Mouse (Mus musculus) stomach, embryonic 14.5 days (tissue): ENCODE measurements around the gene Snrnp35. TPM values are rescaled to one million over a fixed set of nuclear protein-coding genes. Genes with fewer than 3 reads are reported as not detected.

Source experiments
- ATAC-seq: fragments of 200-750 bp; cut with Nextera tagmentation; 2 replicates; pipeline ENCODE4 v1.8.0; 2017; ENCODE audit warnings: low read depth, moderate TSS enrichment; ENCODE audit not compliant: insufficient number of reproducible peaks, insufficient read depth, low FRiP score
- H3K27ac ChIP-seq: fragments of 300-500 bp; sonication (generic); 2 replicates; pipeline ENCODE4 v1.5.1; 2014; ENCODE audit warnings: mild to moderate bottlenecking, low read length, moderate library complexity, mixed read lengths
- H3K27me3 ChIP-seq: fragments of 300-500 bp; sonication (generic); 2 replicates; pipeline ENCODE4 v1.6.1; 2014; ENCODE audit warnings: low read length, control low read depth, mixed read lengths; ENCODE audit not compliant: control insufficient read depth, insufficient read depth
- H3K36me3 ChIP-seq: fragments of 300-500 bp; sonication (generic); 2 replicates; pipeline ENCODE4 v1.6.1; 2014; ENCODE audit warnings: mild to moderate bottlenecking, control low read depth, low read length, moderate library complexity, mixed read lengths; ENCODE audit not compliant: control insufficient read depth, insufficient read depth
- H3K4me1 ChIP-seq: fragments of 300-500 bp; sonication (generic); 2 replicates; pipeline ENCODE4 v1.6.1; 2014; ENCODE audit warnings: low read length, control low read depth, mixed read lengths; ENCODE audit not compliant: control insufficient read depth, insufficient read depth
- H3K4me2 ChIP-seq: fragments of 300-500 bp; sonication (generic); replicated peaks from 2 replicates; pipeline ENCODE4 v1.6.1; 2014; ENCODE audit warnings: low read depth, low read length, control low read depth
- H3K4me3 ChIP-seq: fragments of 300-500 bp; sonication (generic); 2 replicates; pipeline ENCODE4 v1.5.1; 2014; ENCODE audit warnings: low read depth, low read length, control low read depth
- H3K9ac ChIP-seq: fragments of 300-500 bp; sonication (generic); replicated peaks from 2 replicates; pipeline ENCODE4 v1.6.1; 2014; ENCODE audit warnings: low read depth, mild to moderate bottlenecking, control low read depth, low read length, moderate library complexity, mixed read lengths
- H3K9me3 ChIP-seq: fragments of 300-500 bp; sonication (generic); 2 replicates; pipeline ENCODE4 v1.6.1; 2016; ENCODE audit warnings: low read depth, low read length, control low read depth; ENCODE audit not compliant: control insufficient read depth
- WGBS: fragments of 180-500 bp; shearing (Covaris S2); extraction: QIAGEN DNeasy Blood & Tissue Kit; methylation state at CpG from one replicate; pipeline ENCODE4 v1.1.7; 2014; 5-methylcytosine and 5-hydroxymethylcytosine counted together
- polyA plus RNA-seq: library from polyadenylated mRNA; unstranded; fragments of >200 nt; fragmentation: Nextera tagmentation; extraction: Ambion mirVana; gene quantifications from 2 replicates; pipeline ENCODE4 v1.2.1, GENCODE M21; 2014

The Snrnp35 gene
- polyA plus RNA-seq, 1 experiment from 2014 or later, result 11.5 TPM

DNA sequence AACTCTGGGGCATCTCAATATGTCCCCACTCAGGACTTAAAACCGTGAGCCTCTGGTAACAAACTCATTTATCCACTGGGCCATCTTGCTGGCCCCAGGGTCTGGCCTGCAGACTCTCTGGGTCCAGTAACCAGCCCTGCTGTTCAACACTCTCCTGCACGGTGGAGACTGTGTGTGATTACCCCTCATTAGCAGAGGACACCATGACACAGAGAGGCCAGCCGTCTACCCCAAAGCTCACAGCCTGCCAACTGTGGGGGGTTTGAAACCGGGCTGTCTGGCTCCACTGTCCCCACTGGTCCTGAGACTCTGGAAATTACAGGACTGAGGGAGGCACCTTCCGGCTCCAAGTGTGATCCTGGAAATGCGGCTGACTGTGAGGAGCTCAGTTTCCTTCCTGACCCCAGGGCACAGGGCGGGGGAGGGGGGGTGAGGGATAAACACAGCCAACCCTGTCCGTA, 46.3 kb downstream of the Snrnp35 start:
- no peaks in the 10 kb centered on the region for H3K36me3 ChIP-seq
- 15% methylated on average over 8 of the region's 8 CpGs for WGBS
- no peak for ATAC-seq
- peak overlapping the region; percentile 36; the same call in 1 of the 2 replicates for H3K27ac ChIP-seq
- H3K4me1 ChIP-seq, result peaks cover 26% of the 10 kb centered on the region
- no peaks in the 10 kb centered on the region for H3K27me3 ChIP-seq
- peak overlapping the region; percentile 69 for H3K4me3 ChIP-seq
- H3K9ac ChIP-seq, result 0 out of 2 replicates have a peak overlapping the region, but pooled peaks have one; percentile 28
- H3K4me2 ChIP-seq, result peak overlapping the region; percentile 80
- no peaks in the 10 kb centered on the region for H3K9me3 ChIP-seq

DNA sequence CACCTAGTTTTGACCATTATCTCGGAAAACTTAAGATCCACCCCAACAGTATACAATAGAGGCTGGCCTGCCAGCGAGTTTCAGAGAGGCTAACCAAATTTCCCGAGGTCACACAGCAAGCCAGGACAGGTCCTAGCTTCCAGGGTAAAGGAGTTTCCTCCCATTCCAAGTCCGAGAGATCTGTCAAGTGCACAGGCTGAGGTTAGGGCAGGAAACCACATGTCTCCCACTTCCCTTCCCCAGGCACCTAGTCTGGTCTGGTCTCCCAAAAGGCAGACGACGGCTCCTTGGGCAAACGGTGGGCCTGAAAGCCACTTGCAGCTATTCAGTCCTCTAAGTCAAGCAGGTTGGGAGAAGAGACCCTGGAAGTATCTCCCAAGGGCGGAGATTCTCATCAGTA, 46.8 kb downstream of the Snrnp35 start:
- ATAC-seq, result no peak
- Histone ChIP-seq H3K27me3 (no peaks in the 10 kb centered on the region), H3K4me3 (peak overlapping the region; percentile 69), H3K36me3 (no peaks in the 10 kb centered on the region), H3K4me1 (peaks cover 26% of the 10 kb centered on the region), H3K27ac (peak overlapping the region; percentile 36; the same call in 1 of the 2 replicates), H3K9ac (no peak overlapping the region), H3K4me2 (peak overlapping the region; percentile 80), H3K9me3 (no peaks in the 10 kb centered on the region)
- 42% methylated on average over 8 of the region's 8 CpGs for WGBS

DNA sequence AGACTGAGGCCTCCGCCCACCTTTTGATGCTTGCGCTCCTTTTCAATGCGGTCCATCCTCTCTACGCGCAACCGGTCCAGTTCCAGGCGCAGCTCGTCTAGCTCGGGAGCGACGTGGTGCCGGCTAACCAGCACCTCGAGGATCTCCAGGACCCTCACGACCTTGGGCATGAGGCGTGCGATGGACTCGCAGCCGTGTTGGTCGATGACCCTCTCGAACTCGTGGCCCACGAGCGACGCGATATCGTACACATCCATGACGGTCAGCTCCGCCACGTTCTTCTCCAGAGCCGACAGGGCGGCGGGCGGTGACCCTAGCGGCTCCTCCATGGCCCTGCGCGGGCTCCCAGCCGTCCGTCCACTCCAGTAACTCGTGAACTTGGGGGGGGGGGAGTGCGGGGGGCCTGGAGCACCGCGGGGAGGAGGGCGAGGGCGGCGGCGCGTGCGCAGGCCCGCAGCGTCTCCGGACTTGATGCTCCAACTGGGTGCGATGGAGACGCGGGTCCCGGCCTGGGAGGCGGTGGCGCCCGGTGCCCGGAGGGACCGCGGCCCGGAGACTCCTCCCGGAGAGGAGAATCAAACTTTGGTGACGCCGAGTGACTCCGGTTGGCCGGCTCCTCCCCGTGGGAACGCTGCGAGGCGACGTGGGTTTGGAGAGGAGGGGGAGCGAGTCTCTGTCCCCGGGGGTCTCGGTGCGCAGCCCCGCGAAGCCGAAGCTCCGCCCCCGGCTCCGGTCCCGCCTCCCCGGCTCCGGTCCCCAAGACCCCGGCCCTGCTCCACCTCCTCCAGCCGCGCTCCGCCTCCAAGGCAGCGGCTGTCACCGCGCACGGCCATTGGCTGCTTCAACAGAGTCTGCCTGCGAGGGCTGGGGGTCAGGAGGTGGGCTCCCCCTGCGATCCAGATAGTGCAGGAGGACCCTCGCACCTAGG, 48.0 kb downstream of the Snrnp35 start, which contains the start of gene Rilpl1:
Rilpl1 (minus strand) TSS at position 737 of the 928 bp plus-strand sequence.
- no peaks in the 10 kb centered on the region for H3K36me3 ChIP-seq
- under 1% methylated on average over 94 of the region's 96 CpGs for WGBS
- ATAC-seq, result peak; percentile 89
- H3K4me2 ChIP-seq, result peak within 1 kb of the TSS; percentile 80
- H3K27ac ChIP-seq, result peak within 1 kb of the TSS; percentile 69
- no peaks in the 10 kb centered on the region for H3K27me3 ChIP-seq
- H3K4me1 ChIP-seq, result peaks cover 26% of the 10 kb centered on the region
- H3K4me3 ChIP-seq, result peak within 1 kb of the TSS; percentile 69
- peak within 1 kb of the TSS; percentile 37 for H3K9ac ChIP-seq
- no peaks in the 10 kb centered on the region for H3K9me3 ChIP-seq

DNA sequence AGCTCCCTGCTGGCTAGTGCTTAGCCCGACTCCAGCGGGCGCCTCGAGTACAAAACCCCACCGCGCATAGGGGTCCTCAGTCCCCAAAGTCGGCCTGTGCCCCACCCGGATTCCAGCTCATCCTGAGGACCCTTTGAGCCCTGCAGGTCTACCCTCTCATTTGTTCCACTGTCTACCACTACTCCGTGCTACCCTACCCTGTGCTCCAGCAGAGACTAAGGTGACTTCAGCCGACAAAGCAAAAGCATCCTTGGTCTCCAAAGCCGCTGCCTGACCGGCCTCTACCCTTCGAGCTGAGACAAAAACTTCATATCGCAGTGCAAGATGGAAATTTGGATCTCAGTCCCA, 48.6 kb downstream of the Snrnp35 start:
- H3K9me3 ChIP-seq, result no peaks in the 10 kb centered on the region
- no peaks in the 10 kb centered on the region for H3K27me3 ChIP-seq
- H3K4me3 ChIP-seq, result peak overlapping the region; percentile 69
- peaks cover 27% of the 10 kb centered on the region for H3K4me1 ChIP-seq
- 7% methylated on average over 14 of the region's 14 CpGs for WGBS
- no peaks in the 10 kb centered on the region for H3K36me3 ChIP-seq
- H3K4me2 ChIP-seq, result peak overlapping the region; percentile 80
- H3K27ac ChIP-seq, result peak overlapping the region; percentile 69; the same call in 1 of the 2 replicates
- H3K9ac ChIP-seq, result peak overlapping the region; percentile 37
- no peak; the same call in 1 of the 2 replicates for ATAC-seq

DNA sequence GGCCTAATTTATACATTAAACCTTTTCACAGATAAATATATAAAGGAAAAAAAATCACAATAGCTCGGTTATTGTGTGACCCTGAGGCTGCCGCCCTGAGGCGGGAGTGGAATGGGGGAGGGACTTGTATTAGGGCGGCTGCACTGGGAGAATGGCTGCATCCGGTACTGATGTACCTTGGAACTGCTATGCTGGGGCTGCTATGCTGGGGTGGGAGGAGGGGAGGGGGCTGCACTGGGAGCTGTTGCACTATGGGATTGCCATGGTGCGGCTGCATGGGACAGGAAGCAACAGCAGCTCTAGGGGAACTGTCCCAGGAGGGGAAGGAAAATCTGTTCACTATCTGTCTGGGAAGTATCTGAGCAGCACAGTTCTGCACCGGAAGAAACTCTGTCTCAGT, 49.5 kb downstream of the Snrnp35 start:
- Histone ChIP-seq H3K4me3 (no peak overlapping the region), H3K27ac (peak overlapping the region; percentile 58; the same call in 1 of the 2 replicates), H3K4me2 (0 out of 2 replicates have a peak overlapping the region, but pooled peaks have one; percentile 1), H3K9me3 (no peaks in the 10 kb centered on the region), H3K9ac (no peak overlapping the region; the same call in 1 of the 2 replicates), H3K27me3 (no peaks in the 10 kb centered on the region), H3K4me1 (peaks cover 30% of the 10 kb centered on the region), H3K36me3 (no peaks in the 10 kb centered on the region)
- ATAC-seq, result no peak; the same call in 1 of the 2 replicates
- 29% methylated on average over 7 of the region's 7 CpGs for whole genome bisulfite sequencing

DNA sequence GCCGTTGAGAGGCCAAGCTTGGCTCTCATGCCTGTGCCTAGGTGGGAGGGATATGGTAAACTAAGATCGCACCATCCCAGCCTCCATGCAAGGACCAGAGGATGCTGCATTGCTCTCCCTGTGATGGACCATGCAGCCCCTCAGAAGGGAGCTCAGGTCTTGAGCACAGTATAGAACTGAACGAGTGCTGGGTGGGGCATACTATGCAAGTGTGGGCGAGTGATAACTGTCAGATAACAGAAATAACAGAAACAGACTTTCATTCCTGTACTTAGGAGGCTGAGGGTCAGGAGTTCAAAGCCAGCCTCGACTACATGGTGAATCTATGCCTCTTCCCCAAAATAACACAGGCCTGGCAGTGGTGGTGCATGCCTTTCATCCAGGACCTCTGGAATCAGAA, 52.1 kb downstream of the Snrnp35 start:
- ATAC-seq, result no peak

DNA sequence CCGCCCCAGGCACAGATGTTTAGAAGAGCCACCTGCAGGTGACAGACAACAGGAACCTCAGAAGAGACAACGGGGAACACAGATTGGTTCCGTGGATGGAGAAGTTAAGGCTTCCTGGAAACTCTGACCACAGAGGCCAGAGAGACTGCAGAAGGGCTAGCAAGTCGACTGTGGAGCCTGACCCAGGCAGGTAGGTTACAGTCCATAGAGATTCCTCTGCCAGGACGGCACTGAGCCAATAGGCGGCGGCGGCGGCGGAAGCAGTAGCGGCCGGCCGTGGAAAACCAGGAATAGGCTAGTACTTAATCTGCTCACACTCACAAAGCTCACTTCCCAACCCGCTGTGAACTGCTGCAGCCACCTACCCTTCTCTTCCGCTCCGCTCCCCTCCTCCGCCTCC, 53.8 kb downstream of the Snrnp35 start:
- Histone ChIP-seq H3K27me3 (no peaks in the 10 kb centered on the region), H3K4me3 (0 out of 2 replicates have a peak overlapping the region, but pooled peaks have one; percentile 8), H3K36me3 (no peaks in the 10 kb centered on the region), H3K4me2 (peak overlapping the region; percentile 42), H3K27ac (0 out of 2 replicates have a peak overlapping the region, but pooled peaks have one; percentile 15), H3K9ac (peak overlapping the region; percentile 14; the same call in 1 of the 2 replicates), H3K9me3 (no peaks in the 10 kb centered on the region), H3K4me1 (peaks cover 9% of the 10 kb centered on the region)
- no peak for ATAC-seq
- 4% methylated on average over 17 of the region's 17 CpGs for WGBS

More for the DNA sequence above, 52.1 kb downstream of the Snrnp35 start:
- Histone ChIP-seq H3K9me3 (no peaks in the 10 kb centered on the region), H3K4me3 (no peak overlapping the region), H3K27ac (no peak overlapping the region), H3K36me3 (no peaks in the 10 kb centered on the region), H3K9ac (no peak overlapping the region), H3K4me1 (peaks cover 12% of the 10 kb centered on the region), H3K4me2 (no peak overlapping the region), H3K27me3 (no peaks in the 10 kb centered on the region)
- WGBS, result 67% methylated on average over 5 of the region's 5 CpGs
